Mouse (Mus musculus) midbrain, embryonic 14.5 days (tissue): ENCODE data around the gene Shtn1. TPM values are rescaled to one million over a fixed set of nuclear protein-coding genes. Genes with fewer than 3 reads are reported as not detected.

Experiments used
- ATAC-seq: fragments of 200-750 bp; cut with Nextera tagmentation; 2 replicates; pipeline ENCODE4 v1.8.0; 2017; ENCODE audit warnings: moderate number of reproducible peaks, moderate library complexity; ENCODE audit not compliant: low FRiP score, low TSS enrichment
- DNase-seq: peaks from one replicate; pipeline ENCODE4 v3.0.0-alpha.2; 2015
- H3K27ac ChIP-seq: fragments of 300-500 bp; sonication (generic); replicated peaks from 2 replicates; pipeline ENCODE4 v1.5.1; 2014; ENCODE audit warnings: mild to moderate bottlenecking, low read depth, low read length, moderate library complexity
- H3K27me3 ChIP-seq: fragments of 300-500 bp; sonication (generic); 2 replicates; pipeline ENCODE4 v1.6.1; 2014; ENCODE audit warnings: low read length, control low read depth, mixed read lengths; ENCODE audit not compliant: control insufficient read depth, insufficient read depth
- H3K36me3 ChIP-seq: fragments of 300-500 bp; sonication (generic); 2 replicates; pipeline ENCODE4 v1.6.1; 2014; ENCODE audit warnings: low read length, control low read depth; ENCODE audit not compliant: control insufficient read depth, insufficient read depth
- H3K4me1 ChIP-seq: fragments of 300-500 bp; sonication (generic); 2 replicates; pipeline ENCODE4 v1.6.1; 2014; ENCODE audit warnings: mild to moderate bottlenecking, antibody characterized with exemption, low read length, control low read depth; ENCODE audit not compliant: control insufficient read depth, insufficient read depth
- H3K4me2 ChIP-seq: fragments of 300-500 bp; sonication (generic); 2 replicates; pipeline ENCODE4 v1.6.1; 2014; ENCODE audit warnings: mild to moderate bottlenecking, low read length, moderate library complexity
- H3K4me3 ChIP-seq: fragments of 300-500 bp; sonication (generic); replicated peaks from 2 replicates; pipeline ENCODE4 v1.5.1; 2014; ENCODE audit warnings: low read depth, low read length
- H3K9ac ChIP-seq: fragments of 300-500 bp; sonication (generic); replicated peaks from 2 replicates; pipeline ENCODE4 v1.6.1; 2014; ENCODE audit warnings: mild to moderate bottlenecking, low read length, moderate library complexity
- H3K9me3 ChIP-seq: fragments of 300-500 bp; sonication (generic); 2 replicates; pipeline ENCODE4 v1.6.1; 2016; ENCODE audit warnings: low read length, control low read depth, mixed read lengths; ENCODE audit not compliant: control insufficient read depth
- WGBS: fragments of 180-500 bp; shearing (Covaris S2); extraction: QIAGEN DNeasy Blood & Tissue Kit; methylation state at CpG from one replicate; pipeline ENCODE4 v1.1.7; 2014; 5-methylcytosine and 5-hydroxymethylcytosine counted together
- polyA plus RNA-seq: library from polyadenylated mRNA; unstranded; fragments of >200 nt; fragmentation: Nextera tagmentation; extraction: Ambion mirVana; gene quantifications from 2 replicates; pipeline ENCODE4 v1.2.1, GENCODE M21; 2014

The Shtn1 gene
- polyA plus RNA-seq, 1 experiment from 2014 or later: 36.9 TPM

GRCm38 (mm10) chr19:59010802-59011201, 65.1 kb downstream of the Shtn1 start:
- ATAC-seq (no peak), DNase-seq (no peak)
- Histone ChIP-seq H3K9me3 (no peaks in the 10 kb centered on the region), H3K4me2 (no peak overlapping the region), H3K4me3 (no peak overlapping the region), H3K36me3 (no peaks in the 10 kb centered on the region), H3K4me1 (no peaks in the 10 kb centered on the region), H3K9ac (no peak overlapping the region), H3K27me3 (no peaks in the 10 kb centered on the region), H3K27ac (no peak overlapping the region)
- 68% methylated on average over 5 of the region's 5 CpGs for WGBS

DNA sequence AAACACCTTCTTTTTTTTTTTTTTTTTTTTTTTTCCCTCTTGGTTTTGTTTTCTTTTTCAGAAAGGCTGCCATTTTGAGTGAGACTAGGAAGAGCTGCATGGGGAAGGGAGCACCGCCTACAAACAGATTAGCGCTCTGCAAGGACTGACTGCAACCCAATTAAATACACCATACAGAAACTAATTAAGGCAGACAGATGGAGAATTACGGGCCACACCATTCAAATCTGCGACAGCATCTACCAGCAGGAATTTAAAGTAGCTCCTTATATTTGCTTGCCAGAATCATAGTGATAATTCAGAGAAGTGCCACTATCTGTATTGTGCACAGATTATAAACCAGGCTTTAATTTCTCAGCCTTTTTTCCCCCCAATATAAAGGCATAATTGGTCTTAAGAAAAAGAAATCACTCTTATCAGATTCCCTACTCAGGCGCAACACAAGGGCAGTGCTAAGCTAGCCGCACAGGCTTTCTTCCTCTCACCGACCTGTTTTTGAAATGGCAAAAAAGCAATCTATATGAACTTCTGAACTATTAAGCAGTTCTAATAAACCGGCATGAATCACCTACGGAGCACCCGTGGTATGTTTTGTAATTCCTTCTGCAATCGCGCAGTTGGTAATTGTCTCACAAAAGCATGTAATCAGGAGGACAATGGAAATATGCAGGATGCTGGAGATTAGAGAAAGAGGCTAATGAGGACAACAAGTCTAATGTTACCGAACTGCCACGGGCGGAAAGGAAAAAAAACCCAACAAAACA, 69.1 kb downstream of the Shtn1 start:
- Histone ChIP-seq H3K36me3 (no peaks in the 10 kb centered on the region), H3K9me3 (no peaks in the 10 kb centered on the region), H3K4me1 (no peaks in the 10 kb centered on the region), H3K4me3 (no peak overlapping the region), H3K27me3 (no peaks in the 10 kb centered on the region), H3K4me2 (no peak overlapping the region), H3K27ac (no peak overlapping the region), H3K9ac (no peak overlapping the region)
- DNase-seq (peak; percentile 45), ATAC-seq (no peak)
- WGBS: 43% methylated on average over 15 of the region's 15 CpGs

DNA sequence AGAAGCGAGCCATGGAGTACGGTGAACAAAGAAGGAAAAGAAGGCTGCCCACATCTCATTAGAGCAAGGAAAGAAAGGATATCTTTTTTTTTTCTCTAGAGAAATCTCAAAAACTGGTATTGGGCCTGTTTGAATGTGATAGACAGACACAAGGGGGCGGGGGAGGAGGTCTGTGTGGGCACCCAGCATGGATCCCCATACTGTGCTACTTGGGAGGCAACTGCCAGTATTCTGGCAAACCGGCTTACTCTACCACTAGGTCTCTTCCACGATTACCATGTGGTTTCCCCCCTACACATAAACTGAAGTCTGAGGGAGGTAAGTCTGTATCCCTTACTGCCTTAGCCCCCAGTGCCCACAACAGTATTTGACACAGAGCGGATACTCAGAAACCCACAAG, 73.1 kb downstream of the Shtn1 start:
- ATAC-seq (no peak), DNase-seq (no peak)
- Histone ChIP-seq H3K27ac (no peak overlapping the region), H3K9ac (no peak overlapping the region), H3K4me1 (peaks cover 5% of the 10 kb centered on the region; the same call in 1 of the 2 replicates), H3K4me3 (no peak overlapping the region), H3K9me3 (no peaks in the 10 kb centered on the region), H3K27me3 (no peaks in the 10 kb centered on the region), H3K36me3 (no peaks in the 10 kb centered on the region), H3K4me2 (no peak overlapping the region)
- 89% methylated on average over 6 of the region's 6 CpGs for WGBS

- Histone ChIP-seq H3K9ac (no peak overlapping the region), H3K4me3 (no peak overlapping the region), H3K27me3 (peaks cover 69% of the 10 kb centered on the region), H3K36me3 (no peaks in the 10 kb centered on the region), H3K4me2 (no peak overlapping the region), H3K4me1 (peaks cover 8% of the 10 kb centered on the region; the same call in 1 of the 2 replicates), H3K27ac (no peak overlapping the region), H3K9me3 (no peaks in the 10 kb centered on the region)
- ATAC-seq (no peak), DNase-seq (peak; percentile 39)
- WGBS: 7% methylated on average over 9 of the region's 9 CpGs
These were observed 94.3 kb downstream of the Shtn1 start for GRCm38 (mm10) chr19:58981571-58981970.

DNA sequence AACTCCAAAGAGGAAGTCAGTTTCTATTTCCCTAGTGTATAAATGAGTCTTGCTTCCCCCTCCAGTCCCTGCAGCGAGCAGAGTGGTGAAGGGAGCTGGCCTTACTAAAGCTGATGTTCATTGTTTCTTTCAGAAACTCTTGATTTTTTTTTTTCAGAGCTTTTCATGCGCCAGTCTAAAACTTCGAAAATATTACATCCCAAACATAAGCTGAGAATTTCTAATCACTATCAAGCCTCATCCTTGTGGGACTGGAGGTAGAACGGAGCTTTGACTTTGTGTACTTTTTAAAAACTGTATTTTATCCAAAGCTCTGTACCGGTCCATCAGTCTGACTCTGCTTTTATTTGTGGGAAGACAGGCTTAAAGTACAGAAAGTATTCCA, 95.9 kb downstream of the Shtn1 start:
- 21% methylated on average over 5 of the region's 5 CpGs for WGBS
- peaks cover 70% of the 10 kb centered on the region for H3K27me3 ChIP-seq
- peak overlapping the region; percentile 17 for H3K4me2 ChIP-seq
- no peak for ATAC-seq
- no peaks in the 10 kb centered on the region for H3K36me3 ChIP-seq
- no peak overlapping the region for H3K27ac ChIP-seq
- H3K9me3 ChIP-seq: no peaks in the 10 kb centered on the region
- H3K9ac ChIP-seq: no peak overlapping the region
- H3K4me3 ChIP-seq: no peak overlapping the region
- peaks cover 8% of the 10 kb centered on the region; the same call in 1 of the 2 replicates for H3K4me1 ChIP-seq
- no peak for DNase-seq

- 12% methylated on average over 13 of the region's 13 CpGs for WGBS
- H3K4me3 ChIP-seq: no peak overlapping the region
- no peak for ATAC-seq
These were observed 96.4 kb downstream of the Shtn1 start for GRCm38 (mm10) chr19:58979436-58980055.

DNA sequence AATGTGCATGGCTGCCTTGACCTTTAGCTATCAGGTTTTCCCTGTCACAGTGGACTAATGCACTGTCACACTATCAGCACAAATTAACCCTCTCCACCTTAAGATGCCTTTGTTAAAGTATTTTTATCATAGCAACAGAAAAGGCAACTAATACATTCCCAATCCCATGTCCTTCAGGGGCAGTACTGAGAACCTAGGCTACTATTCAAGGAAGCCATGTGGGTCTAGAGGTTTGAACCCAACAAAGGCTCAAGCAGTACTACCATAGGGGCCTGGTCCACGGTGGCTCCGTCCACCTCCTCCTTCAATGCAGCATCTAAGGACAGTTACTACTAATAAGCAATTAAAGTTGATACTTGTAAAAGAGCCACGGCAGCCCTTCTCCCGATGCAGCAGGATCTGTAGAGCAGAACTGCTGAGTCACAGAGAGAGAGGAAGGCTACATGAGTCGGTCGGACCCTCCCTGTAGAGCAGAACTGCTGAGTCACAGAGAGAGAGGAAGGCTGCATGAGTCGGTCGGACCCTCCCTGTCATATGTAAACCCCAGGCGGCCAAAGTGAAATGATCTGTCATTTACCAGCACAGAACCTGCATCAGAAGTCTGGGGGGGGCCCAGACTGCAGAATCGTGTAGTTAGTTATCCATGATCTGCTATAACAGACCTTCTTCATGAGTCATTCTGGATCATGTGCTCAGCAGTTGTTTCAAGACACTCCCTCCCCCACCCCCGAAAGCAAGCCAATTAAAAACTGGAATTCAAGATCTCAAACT, 97.3 kb downstream of the Shtn1 start:
- no peaks in the 10 kb centered on the region for H3K9me3 ChIP-seq
- H3K27ac ChIP-seq: no peak overlapping the region
- 46% methylated on average over 11 of the region's 11 CpGs for WGBS
- H3K4me2 ChIP-seq: peak overlapping the region; percentile 13; the same call in 1 of the 2 replicates
- H3K36me3 ChIP-seq: no peaks in the 10 kb centered on the region
- H3K27me3 ChIP-seq: peaks cover 69% of the 10 kb centered on the region
- DNase-seq: peak; percentile 28
- H3K4me1 ChIP-seq: peaks cover 8% of the 10 kb centered on the region; the same call in 1 of the 2 replicates
- H3K4me3 ChIP-seq: no peak overlapping the region
- no peak; the same call in 1 of the 2 replicates for ATAC-seq
- no peak overlapping the region for H3K9ac ChIP-seq

More at GRCm38 (mm10) chr19:58979436-58980055, 96.4 kb downstream of the Shtn1 start:
- Histone ChIP-seq H3K9ac (no peak overlapping the region), H3K27me3 (peaks cover 74% of the 10 kb centered on the region), H3K36me3 (no peaks in the 10 kb centered on the region), H3K9me3 (no peaks in the 10 kb centered on the region), H3K27ac (no peak overlapping the region), H3K4me2 (peak overlapping the region; percentile 17), H3K4me1 (peaks cover 8% of the 10 kb centered on the region; the same call in 1 of the 2 replicates)
- DNase-seq: peak; percentile 82

GRCm38 (mm10) chr19:58975216-58975863, 100.6 kb downstream of the Shtn1 start:
- H3K4me1 ChIP-seq: peaks cover 8% of the 10 kb centered on the region; the same call in 1 of the 2 replicates
- H3K9ac ChIP-seq: no peak overlapping the region
- H3K27me3 ChIP-seq: peaks cover 69% of the 10 kb centered on the region
- DNase-seq: no peak
- no peaks in the 10 kb centered on the region for H3K36me3 ChIP-seq
- H3K4me3 ChIP-seq: no peak overlapping the region
- 83% methylated on average over 11 of the region's 11 CpGs for WGBS
- H3K4me2 ChIP-seq: no peak overlapping the region
- ATAC-seq: no peak
- H3K9me3 ChIP-seq: no peaks in the 10 kb centered on the region
- H3K27ac ChIP-seq: no peak overlapping the region
